Mouse (Mus musculus) CH12.LX (cell line): ENCODE measurements at regions not wholly inside any gene's neighbourhood (a gene's known extent, or its start where the extent isn't known, plus 50 kb on each side); places are given as distances from the start of the nearest gene placed in this dataset.
A peak's percentile ranks its signal among the peaks of the same experiment; 100 is the strongest.

Source experiments
- DNase-seq: peaks from one replicate; pipeline ENCODE4 v3.0.0-alpha.2; 2013; ENCODE audit errors: extremely low read depth
- H3K27ac ChIP-seq: 2 replicates; pipeline ENCODE4 v1.5.1; 2012; ENCODE audit warnings: low read depth, mild to moderate bottlenecking, control low read depth, moderate library complexity; ENCODE audit not compliant: insufficient read depth
- H3K27me3 ChIP-seq: replicated peaks from 2 replicates; pipeline ENCODE3; 2012; ENCODE audit warnings: inconsistent platforms
- H3K36me3 ChIP-seq, 2 experiments: replicated peaks in 1 of 2; 2 replicates each; pipeline versions ENCODE3 to v1.6.1; 2012; ENCODE audit warnings: inconsistent platforms in 1 of 2, low read length in 1 of 2, mild to moderate bottlenecking in 1 of 2, mixed read lengths in 1 of 2, moderate library complexity in 1 of 2; ENCODE audit not compliant: control insufficient read depth in 1 of 2, insufficient read depth in 1 of 2
- H3K4me1 ChIP-seq, 2 experiments: 2 replicates each; pipeline ENCODE4 v1.6.1; 2012; ENCODE audit warnings: inconsistent platforms in 1 of 2, moderate library complexity in 1 of 2; ENCODE audit not compliant: insufficient read depth in 2 of 2, control insufficient read depth in 1 of 2
- H3K4me2 ChIP-seq: 2 replicates; pipeline ENCODE4 v1.6.1; 2012; ENCODE audit warnings: low read depth, mild to moderate bottlenecking, control low read depth; ENCODE audit not compliant: poor library complexity, insufficient read depth, severe bottlenecking
- H3K4me3 ChIP-seq, 3 experiments: fragments of 150-350 bp in 1 of 3; sonication (generic) in 1 of 3; replicated peaks in 1 of 3; 2 replicates each; pipeline versions ENCODE3 to v1.5.1; 2011 to 2012; ENCODE audit warnings: low read depth in 2 of 3, low read length in 2 of 3, mild to moderate bottlenecking in 2 of 3, moderate library complexity in 2 of 3, control low read depth in 1 of 3, improper control_type of control experiment in 1 of 3, inconsistent platforms in 1 of 3, mixed read lengths in 1 of 3; ENCODE audit not compliant: poor library complexity in 1 of 3
- H3K79me2 ChIP-seq: replicated peaks from 2 replicates; pipeline ENCODE4 v1.6.1; 2012; ENCODE audit warnings: mild to moderate bottlenecking, moderate library complexity; ENCODE audit not compliant: control insufficient read depth, poor library complexity, insufficient read depth, severe bottlenecking; ENCODE audit errors: extremely low read depth
- H3K9ac ChIP-seq: 2 replicates; pipeline ENCODE4 v1.6.1; 2012; ENCODE audit warnings: low read depth, mild to moderate bottlenecking, control low read depth, moderate library complexity; ENCODE audit not compliant: insufficient read depth
- H3K9me3 ChIP-seq: replicated peaks from 2 replicates; pipeline ENCODE3; 2012; ENCODE audit warnings: low read length, inconsistent platforms, mixed read lengths
- CHD1 ChIP-seq: IDR thresholded peaks from 2 replicates; pipeline ENCODE4 v1.6.1; 2012; ENCODE audit warnings: low read depth, low read length, improper control_type of control experiment, inconsistent platforms
- CHD2 ChIP-seq: IDR thresholded peaks from 2 replicates; pipeline ENCODE4 v1.6.1; 2011; ENCODE audit warnings: low read length, improper control_type of control experiment
- CTCF ChIP-seq, 2 experiments: IDR thresholded peaks in 1 of 2; conservative IDR thresholded peaks in 1 of 2; 2 replicates each; pipeline ENCODE4 v1.5.1; 2011 to 2012; ENCODE audit warnings: low read depth in 2 of 2, low read length in 2 of 2, improper control_type of control experiment in 1 of 2, inconsistent platforms in 1 of 2, mild to moderate bottlenecking in 1 of 2, moderate library complexity in 1 of 2
- E2F4 ChIP-seq: IDR thresholded peaks from 2 replicates; pipeline ENCODE4 v1.6.1; 2011; ENCODE audit warnings: low read depth, low read length, improper control_type of control experiment; ENCODE audit not compliant: insufficient replicate concordance
- ELF1 ChIP-seq: IDR thresholded peaks from 2 replicates; pipeline ENCODE4 v1.6.1; 2014; ENCODE audit warnings: low read depth, mild to moderate bottlenecking, inconsistent platforms, low read length, improper control_type of control experiment
- EP300 ChIP-seq: IDR thresholded peaks from 2 replicates; pipeline ENCODE4 v1.6.1; 2011; ENCODE audit warnings: low read length, improper control_type of control experiment
- ETS1 ChIP-seq: conservative IDR thresholded peaks from 2 replicates; pipeline ENCODE4 v1.6.1; 2012; ENCODE audit warnings: low read depth, mild to moderate bottlenecking, inconsistent platforms, low read length, improper control_type of control experiment, moderate library complexity
- HCFC1 ChIP-seq: IDR thresholded peaks from 2 replicates; pipeline ENCODE4 v1.6.1; 2012; ENCODE audit warnings: low read depth, mild to moderate bottlenecking, inconsistent platforms, low read length, improper control_type of control experiment
- JUN ChIP-seq: IDR thresholded peaks from 2 replicates; pipeline ENCODE4 v1.6.1; 2011; ENCODE audit warnings: low read depth, mild to moderate bottlenecking, low read length, improper control_type of control experiment, moderate library complexity; ENCODE audit not compliant: insufficient read depth
- JUND ChIP-seq: conservative IDR thresholded peaks from 2 replicates; pipeline ENCODE4 v1.6.1; 2011; ENCODE audit warnings: low read depth, low read length, improper control_type of control experiment
- MAX ChIP-seq: IDR thresholded peaks from 2 replicates; pipeline ENCODE4 v1.6.1; 2011; ENCODE audit warnings: low read length, improper control_type of control experiment
- MAZ ChIP-seq: IDR thresholded peaks from 2 replicates; pipeline ENCODE4 v1.6.1; 2012; ENCODE audit warnings: low read depth, mild to moderate bottlenecking, inconsistent platforms, low read length, improper control_type of control experiment, moderate library complexity
- MEF2A ChIP-seq: IDR thresholded peaks from 2 replicates; pipeline ENCODE4 v1.6.1; 2014; ENCODE audit warnings: low read depth, mild to moderate bottlenecking, inconsistent platforms, low read length, improper control_type of control experiment, borderline replicate concordance
- NELFE ChIP-seq: IDR thresholded peaks from 2 replicates; pipeline ENCODE4 v1.6.1; 2011; ENCODE audit warnings: low read depth, low read length, improper control_type of control experiment
- NRF1 ChIP-seq: IDR thresholded peaks from 2 replicates; pipeline ENCODE4 v1.6.1; 2014; ENCODE audit warnings: low read depth, mild to moderate bottlenecking, inconsistent platforms, low read length, improper control_type of control experiment, moderate library complexity
- PAX5 ChIP-seq: IDR thresholded peaks from 2 replicates; pipeline ENCODE4 v1.6.1; 2012; ENCODE audit warnings: low read length, inconsistent platforms, mixed read lengths
- POLR2A ChIP-seq: IDR thresholded peaks from 2 replicates; pipeline ENCODE4 v1.6.1; 2011; ENCODE audit warnings: low read depth, mild to moderate bottlenecking, improper control_type of control experiment, low read length
- RAD21 ChIP-seq: IDR thresholded peaks from 2 replicates; pipeline ENCODE4 v1.6.1; 2011; ENCODE audit warnings: low read depth, mild to moderate bottlenecking, low read length, improper control_type of control experiment, moderate library complexity
- SMC3 ChIP-seq: IDR thresholded peaks from 2 replicates; pipeline ENCODE4 v1.6.1; 2011; ENCODE audit warnings: low read depth, low read length, improper control_type of control experiment
- TBP ChIP-seq: conservative IDR thresholded peaks from 2 replicates; pipeline ENCODE4 v1.6.1; 2011; ENCODE audit warnings: low read depth, low read length, improper control_type of control experiment
- TCF12 ChIP-seq: IDR thresholded peaks from 2 replicates; pipeline ENCODE4 v1.6.1; 2014; ENCODE audit warnings: low read depth, mild to moderate bottlenecking, inconsistent platforms, low read length, improper control_type of control experiment
- UBTF ChIP-seq: IDR thresholded peaks from 2 replicates; pipeline ENCODE4 v1.6.1; 2012; ENCODE audit warnings: low read depth, mild to moderate bottlenecking, inconsistent platforms, low read length, improper control_type of control experiment, moderate library complexity
- USF1 ChIP-seq: IDR thresholded peaks from 2 replicates; pipeline ENCODE4 v1.6.1; 2014; ENCODE audit warnings: low read depth, mild to moderate bottlenecking, inconsistent platforms, low read length, improper control_type of control experiment
- USF2 ChIP-seq: conservative IDR thresholded peaks from 2 replicates; pipeline ENCODE4 v1.6.1; 2011; ENCODE audit warnings: low read depth, low read length, improper control_type of control experiment
- ZC3H11A ChIP-seq: IDR thresholded peaks from 2 replicates; pipeline ENCODE4 v1.6.1; 2012; ENCODE audit warnings: low read depth, mild to moderate bottlenecking, inconsistent platforms, low read length, improper control_type of control experiment
- ZNF384 ChIP-seq: IDR thresholded peaks from 2 replicates; pipeline ENCODE4 v1.6.1; 2012; ENCODE audit warnings: low read depth, low read length, improper control_type of control experiment, inconsistent platforms
- dilution Hi-C: fragments of 300-500 bp; cut with MboI; formaldehyde crosslinking; loops from 2 replicates; pipeline ENCODE4 v1.14.3; 2020; ENCODE audit warnings: low sequenced_read_pairs; ENCODE audit not compliant: extremely low pct_unique_long_range_greater_than_20kb, extremely low pct_ligation_motif_present
- in situ Hi-C: fragments of 300-500 bp; cut with MboI; formaldehyde crosslinking; loops from 3 replicates; pipeline ENCODE4 v1.14.3; 2019; ENCODE audit warnings: low sequenced_read_pairs, low pct_ligation_motif_present, low pct_unique_long_range_greater_than_20kb, mixed read lengths

DNA sequence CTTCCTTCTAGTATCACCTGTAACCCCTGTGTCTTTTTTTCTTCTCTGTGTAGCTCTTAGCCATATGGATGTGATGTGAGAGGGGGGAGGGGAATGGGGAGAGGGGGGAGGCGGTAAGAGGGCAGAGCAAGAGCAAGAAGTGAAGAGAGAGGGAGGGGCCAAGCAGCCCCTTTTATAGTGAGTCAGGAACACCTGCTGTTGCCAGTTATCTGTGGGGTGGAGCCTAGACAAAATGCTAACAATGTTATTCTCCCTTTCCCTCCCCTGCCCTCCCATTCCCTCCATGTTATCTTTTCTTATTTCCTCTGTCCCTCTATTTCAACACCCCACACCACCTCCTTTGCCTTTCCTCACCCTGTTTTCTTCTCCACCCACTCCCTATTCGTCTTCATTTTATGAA is 387.6 kb upstream of the Prkcq start:
- Histone ChIP-seq H3K36me3 (no peaks in the 10 kb centered on the region), H3K27ac (no peak overlapping the region), H3K4me3 (no peak overlapping the region), H3K9me3 (no peaks in the 10 kb centered on the region), H3K79me2 (no peaks in the 10 kb centered on the region), H3K4me1 (no peaks in the 10 kb centered on the region), H3K4me2 (no peak overlapping the region), H3K9ac (no peak overlapping the region), H3K27me3 (no peaks in the 10 kb centered on the region)
- in situ Hi-C loops = loop anchor here (25.0 kb wide), 1 partner anchor 278 kb away; no protein-coding TSS in a partner anchor
- DNase-seq = no peak
- TF ChIP-seq NRF1 = no peak
- no peak for TF ChIP-seq ZC3H11A
- TF ChIP-seq ZNF384 = no peak
- dilution Hi-C loops = no loop called here

DNA sequence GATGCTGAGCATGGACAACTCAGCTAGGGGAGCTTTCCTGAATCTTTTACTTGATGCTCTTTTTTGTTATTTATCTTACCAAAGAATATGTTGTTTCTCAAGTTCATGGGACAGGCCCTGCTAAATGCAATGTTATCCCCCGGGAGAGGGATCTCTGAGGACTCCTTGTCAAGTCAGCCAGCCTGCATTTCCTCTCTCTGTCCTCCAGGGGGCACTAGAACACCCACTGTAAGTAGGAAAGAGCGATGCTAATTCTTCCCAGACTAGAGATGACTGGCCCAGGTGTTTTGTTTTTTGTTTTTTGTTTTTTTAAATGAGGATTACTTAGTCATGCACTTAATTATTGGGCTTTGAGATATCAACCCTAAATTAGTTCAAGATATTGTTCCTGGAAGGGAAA is 386.8 kb upstream of the Prkcq start:
- H3K4me2 ChIP-seq = no peak overlapping the region
- H3K27ac ChIP-seq = no peak overlapping the region
- no peaks in the 10 kb centered on the region for H3K9me3 ChIP-seq
- dilution Hi-C loops (no loop called here), in situ Hi-C loops (loop anchor here (25.0 kb wide), 1 partner anchor 277 kb away; no protein-coding TSS in a partner anchor)
- TF ChIP-seq EP300 (no peak), ZC3H11A (no peak), JUN (no peak), HCFC1 (no peak), SMC3 (peak; percentile 73), RAD21 (peak; percentile 63), USF2 (no peak), CTCF (conservative IDR thresholded peaks at IDR 0.05 in 1 of 2, IDR thresholded peaks at IDR 0.05 in 1 of 2; ENCODE audit: low read depth in 2 of 2, low read length in 2 of 2) (peak; percentile 82 to 93), USF1 (no peak), TCF12 (no peak), E2F4 (no peak), MAX (no peak)
- no peaks in the 10 kb centered on the region for H3K36me3 ChIP-seq
- no peaks in the 10 kb centered on the region for H3K27me3 ChIP-seq
- no peaks in the 10 kb centered on the region for H3K79me2 ChIP-seq
- no peaks in the 10 kb centered on the region for H3K4me1 ChIP-seq
- no peak overlapping the region for H3K9ac ChIP-seq
- no peak overlapping the region for H3K4me3 ChIP-seq
- DNase-seq = peak; percentile 70

- no peak for TF ChIP-seq TBP
- TF ChIP-seq PAX5 = no peak
- no peak for TF ChIP-seq CHD1
- no peak for TF ChIP-seq NELFE
- TF ChIP-seq JUND = no peak
- no peak for TF ChIP-seq ELF1
- no peak for TF ChIP-seq ETS1
- TF ChIP-seq JUN = no peak
- TF ChIP-seq POLR2A = no peak
- no peak for TF ChIP-seq UBTF
- TF ChIP-seq HCFC1 = no peak
- no peak for TF ChIP-seq SMC3
- no peak for TF ChIP-seq E2F4
- no peak for TF ChIP-seq MEF2A
- TF ChIP-seq CTCF (conservative IDR thresholded peaks at IDR 0.05 in 1 of 2, IDR thresholded peaks at IDR 0.05 in 1 of 2; ENCODE audit: low read depth in 2 of 2, low read length in 2 of 2) = no peak
- TF ChIP-seq CHD2 = no peak
- TF ChIP-seq MAZ = no peak
- Histone ChIP-seq H3K4me1 (no peaks in the 10 kb centered on the region), H3K4me3 (no peak overlapping the region), H3K36me3 (no peaks in the 10 kb centered on the region), H3K27ac (no peak overlapping the region), H3K4me2 (no peak overlapping the region), H3K9me3 (no peaks in the 10 kb centered on the region), H3K27me3 (no peaks in the 10 kb centered on the region), H3K9ac (no peak overlapping the region), H3K79me2 (no peaks in the 10 kb centered on the region)
- in situ Hi-C loops = loop anchor here (25.0 kb wide), 1 partner anchor 274 kb away; no protein-coding TSS in a partner anchor
- dilution Hi-C loops = no loop called here
- DNase-seq = no peak
Measured at GRCm38 (mm10) chr2:10788509-10788908, 383.4 kb upstream of the Prkcq start.
